Mouse (Mus musculus): Measurements from ENCODE around the gene Mpl. TPM values are rescaled to one million over a fixed set of nuclear protein-coding genes. Genes with fewer than 3 reads are reported as not detected.

Mpl gene
- total RNA-seq (2021) = 0.15 and 0.41 TPM in 2 replicates
- long read RNA-seq, experiment 1 = 0 reads
- long read RNA-seq, experiment 2 = 0 reads

- DNase-seq = no peak
These were observed at the start of gene Mpl for GRCm38 (mm10) chr4:118457345-118457975. Gene Mpl, minus strand, starts transcription at chr4:118457513.

- DNase-seq = no peak
These were observed 48.2 kb upstream of the Mpl start for GRCm38 (mm10) chr4:118505551-118505950.

GRCm38 (mm10) chr4:118500792-118501191, 43.5 kb upstream of the Mpl start:
- DNase-seq = no peak

GRCm38 (mm10) chr4:118500171-118500724, 42.9 kb upstream of the Mpl start:
- DNase-seq = no peak

- no peak for DNase-seq
These were observed 33.1 kb upstream of the Mpl start for GRCm38 (mm10) chr4:118490461-118490860.

- DNase-seq = peak; percentile 72
These were observed 32.4 kb upstream of the Mpl start, which contains the start of gene Tie1 for GRCm38 (mm10) chr4:118489717-118490132. Gene Tie1, minus strand, starts transcription at chr4:118490061.

GRCm38 (mm10) chr4:118476773-118477530, 19.6 kb upstream of the Mpl start:
- DNase-seq = no peak

- DNase-seq = no peak
These were observed 15.4 kb upstream of the Mpl start for GRCm38 (mm10) chr4:118472687-118473086.

- no peak for DNase-seq
These were observed 14.0 kb upstream of the Mpl start for GRCm38 (mm10) chr4:118471281-118471680.

- peak; percentile 60 for DNase-seq
These were observed 8.4 kb upstream of the Mpl start for GRCm38 (mm10) chr4:118465697-118466163.

GRCm38 (mm10) chr4:118464956-118465355, 7.6 kb upstream of the Mpl start:
- no peak for DNase-seq

- DNase-seq = no peak
These were observed 10.7 kb downstream of the Mpl start for GRCm38 (mm10) chr4:118446415-118447153.

- peak; percentile 57 for DNase-seq
These were observed 11.4 kb downstream of the Mpl start for GRCm38 (mm10) chr4:118445781-118446414.

GRCm38 (mm10) chr4:118445088-118445487, 12.2 kb downstream of the Mpl start:
- DNase-seq = no peak

- DNase-seq = peak; percentile 40
These were observed 19.5 kb downstream of the Mpl start for GRCm38 (mm10) chr4:118437829-118438253.

- DNase-seq = peak; percentile 96
These were observed 20.3 kb downstream of the Mpl start, which contains the start of gene Cdc20 for GRCm38 (mm10) chr4:118436820-118437603. Gene Cdc20, minus strand, starts transcription at chr4:118437352.

- DNase-seq = no peak
These were observed 25.0 kb downstream of the Mpl start for GRCm38 (mm10) chr4:118432332-118432731.

- no peak for DNase-seq
These were observed 28.0 kb downstream of the Mpl start for GRCm38 (mm10) chr4:118429215-118429895.

GRCm38 (mm10) chr4:118428531-118429214, 28.6 kb downstream of the Mpl start:
- DNase-seq = peak; percentile 12
